Mouse (Mus musculus) urinary bladder, postnatal 0 days (tissue): ENCODE measurements around the gene Pla2g2f. TPM values are rescaled to one million over a fixed set of nuclear protein-coding genes. Genes with fewer than 3 reads are reported as not detected.

ENCODE experiments used
- polyA plus RNA-seq: library from polyadenylated mRNA; unstranded; fragments of >200 nt; fragmentation: Nextera tagmentation; extraction: Ambion mirVana; gene quantifications from 2 replicates; pipeline ENCODE4 v1.2.1, GENCODE M21; 2015

Pla2g2f gene
- not detected in 2 replicates for polyA plus RNA-seq

GRCm38 (mm10) chr4:138757416-138757815 lies at the start of gene Pla2g2f:
Pla2g2f (minus strand) TSS chr4:138757626.

GRCm38 (mm10) chr4:138775435-138775834 lies 18.0 kb upstream of the Pla2g2f start, which contains the start of gene Pla2g2d:
Pla2g2d (plus strand) TSS chr4:138775735.

GRCm38 (mm10) chr4:138737031-138737430 lies 20.4 kb downstream of the Pla2g2f start, which contains the start of gene Ubxn10:
Ubxn10 (minus strand) TSS chr4:138737167.

GRCm38 (mm10) chr4:138724354-138725126 lies 32.9 kb downstream of the Pla2g2f start, which contains the start of gene Pla2g2c:
Pla2g2c (plus strand) TSS chr4:138724792.

Other genes starting within 250 kb of the Pla2g2f start
- not detected in 2 replicates for gene Vwa5b1, start 121.7 kb downstream of the Pla2g2f start, polyA plus RNA-seq
- gene Pla2g2c, start 32.8 kb downstream of the Pla2g2f start, polyA plus RNA-seq = not detected in 2 replicates
- 0.16 and 0.19 TPM in 2 replicates for gene Ubxn10, start 20.5 kb downstream of the Pla2g2f start, polyA plus RNA-seq
- gene Pla2g2d, start 18.1 kb upstream of the Pla2g2f start, polyA plus RNA-seq = not detected in 2 replicates
- not detected in 2 replicates for gene Pla2g5, start 105.9 kb upstream of the Pla2g2f start, polyA plus RNA-seq
- not detected in 2 replicates for gene Gm13030, start 116.3 kb upstream of the Pla2g2f start, polyA plus RNA-seq
- gene Pla2g2e, start 120.3 kb upstream of the Pla2g2f start, polyA plus RNA-seq = 0.28 and 1.3 TPM in 2 replicates
- gene Otud3, start 156.3 kb upstream of the Pla2g2f start, polyA plus RNA-seq = 1.8 and 3.4 TPM in 2 replicates
- gene Rnf186, start 209.5 kb upstream of the Pla2g2f start, polyA plus RNA-seq = 0.33 and 0.63 TPM in 2 replicates
- 17.6 and 18.9 TPM in 2 replicates for gene Tmco4, start 215.3 kb upstream of the Pla2g2f start, polyA plus RNA-seq